Mouse (Mus musculus): ENCODE measurements around the gene Mtus2. TPM values are rescaled to one million over a fixed set of nuclear protein-coding genes. Genes with fewer than 3 reads are reported as not detected.

Mtus2 gene
- polyA plus RNA-seq, 1 experiment from 2014 or later = 15.8 TPM

DNA sequence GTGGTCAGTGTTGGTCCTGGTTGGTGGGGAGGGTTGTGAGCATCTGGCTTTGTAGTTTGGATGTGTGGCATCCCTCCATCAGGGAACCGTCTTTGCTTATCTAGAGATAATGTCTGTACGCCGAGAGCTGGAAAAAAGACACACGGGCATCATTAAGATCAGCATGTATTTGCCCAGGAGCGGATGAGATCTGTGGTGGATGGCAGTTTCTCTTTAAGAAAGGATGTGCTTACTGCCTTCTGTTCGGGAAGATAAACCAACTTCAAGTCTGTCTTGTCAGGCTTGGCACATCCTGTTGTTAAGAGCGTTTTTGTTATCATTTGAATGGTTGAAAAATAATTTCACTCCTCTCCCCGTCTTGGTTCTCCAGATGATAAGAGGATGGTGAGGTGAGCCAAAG, 58.3 kb downstream of the Mtus2 start:
- WGBS = 55% methylated on average over 8 of the region's 8 CpGs
- H3K4me2 ChIP-seq (replicated peaks; ENCODE audit: low read depth) = no peak overlapping the region
- H3K9ac ChIP-seq (ENCODE audit: low read depth, low read length) = no peak overlapping the region
- ATAC-seq = no peak
- no peaks in the 10 kb centered on the region for H3K36me3 ChIP-seq (ENCODE audit: control insufficient read depth, insufficient read depth)
- no peak overlapping the region for H3K27ac ChIP-seq (ENCODE audit: low read depth, low read length)
- H3K4me1 ChIP-seq (replicated peaks; ENCODE audit: control insufficient read depth, insufficient read depth, low read length) = 0 out of 2 replicates have a peak, but pooled peaks cover 2% of the 10 kb centered on the region
- no peaks in the 10 kb centered on the region for H3K9me3 ChIP-seq (ENCODE audit: control insufficient read depth)
- TF ChIP-seq CTCF (IDR thresholded peaks at IDR 0.05; ENCODE audit: low read depth) = no peak
- H3K4me3 ChIP-seq (ENCODE audit: low read depth, low read length) = no peak overlapping the region
- H3K27me3 ChIP-seq (replicated peaks; ENCODE audit: control insufficient read depth, insufficient read depth, low read length) = no peaks in the 10 kb centered on the region

DNA sequence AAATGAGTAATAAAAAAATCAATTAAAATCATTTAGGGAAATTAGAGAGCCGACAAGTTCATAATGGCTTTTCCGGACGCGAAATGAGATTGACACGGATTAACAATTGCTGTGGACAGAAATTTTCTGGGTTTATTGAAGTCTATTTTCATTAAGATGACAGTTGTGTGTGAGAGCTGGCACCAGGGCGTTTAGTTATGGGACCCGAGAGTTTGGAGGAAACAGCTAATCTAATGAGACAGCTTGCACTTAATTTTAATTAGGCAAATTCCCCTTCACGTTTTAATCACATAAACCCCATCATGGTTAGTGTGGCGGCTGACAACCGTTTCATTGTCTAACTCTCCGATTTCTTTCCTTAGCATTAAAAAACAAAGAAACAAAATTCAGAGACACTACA, 60.3 kb downstream of the Mtus2 start:
- WGBS = 94% methylated on average over 11 of the region's 11 CpGs
- Histone ChIP-seq H3K9ac (ENCODE audit: low read depth, low read length) (no peak overlapping the region), H3K4me3 (ENCODE audit: low read depth, low read length) (no peak overlapping the region), H3K27me3 (replicated peaks; ENCODE audit: control insufficient read depth, insufficient read depth, low read length) (no peaks in the 10 kb centered on the region), H3K36me3 (ENCODE audit: control insufficient read depth, insufficient read depth) (no peaks in the 10 kb centered on the region), H3K4me1 (replicated peaks; ENCODE audit: control insufficient read depth, insufficient read depth, low read length) (0 out of 2 replicates have a peak, but pooled peaks cover 2% of the 10 kb centered on the region), H3K9me3 (ENCODE audit: control insufficient read depth) (no peaks in the 10 kb centered on the region), H3K4me2 (replicated peaks; ENCODE audit: low read depth) (no peak overlapping the region), H3K27ac (ENCODE audit: low read depth, low read length) (no peak overlapping the region)
- no peak for ATAC-seq
- no peak for TF ChIP-seq CTCF (IDR thresholded peaks at IDR 0.05; ENCODE audit: low read depth)

DNA sequence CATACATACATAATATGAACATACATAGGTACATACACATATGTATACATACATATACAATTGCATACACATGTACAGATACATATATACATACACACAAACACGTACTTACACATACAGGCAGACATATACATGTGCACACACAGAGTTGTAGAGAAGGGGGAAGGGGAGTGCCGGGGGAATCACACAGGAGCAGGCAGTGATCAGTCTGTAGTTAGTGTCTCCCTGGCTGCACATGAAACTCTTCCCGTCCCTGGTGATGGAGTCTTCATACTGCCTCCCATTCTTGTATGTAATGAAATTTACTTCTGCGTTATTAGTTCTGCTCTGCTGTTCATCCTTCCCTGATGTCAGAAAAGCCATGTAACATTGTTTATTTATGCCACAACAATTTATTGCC, 65.7 kb downstream of the Mtus2 start:
- H3K4me3 ChIP-seq (ENCODE audit: low read depth, low read length) = no peak overlapping the region
- H3K9ac ChIP-seq (ENCODE audit: low read depth, low read length) = no peak overlapping the region
- H3K4me2 ChIP-seq (replicated peaks; ENCODE audit: low read depth) = no peak overlapping the region
- TF ChIP-seq CTCF (IDR thresholded peaks at IDR 0.05; ENCODE audit: low read depth) = no peak
- H3K27me3 ChIP-seq (replicated peaks; ENCODE audit: control insufficient read depth, insufficient read depth, low read length) = no peaks in the 10 kb centered on the region
- no peaks in the 10 kb centered on the region for H3K36me3 ChIP-seq (ENCODE audit: control insufficient read depth, insufficient read depth)
- no peak overlapping the region for H3K27ac ChIP-seq (ENCODE audit: low read depth, low read length)
- 67% methylated on average over 4 of the region's 4 CpGs for WGBS
- no peaks in the 10 kb centered on the region for H3K9me3 ChIP-seq (ENCODE audit: control insufficient read depth)
- ATAC-seq = no peak
- H3K4me1 ChIP-seq (replicated peaks; ENCODE audit: control insufficient read depth, insufficient read depth, low read length) = no peaks in the 10 kb centered on the region

DNA sequence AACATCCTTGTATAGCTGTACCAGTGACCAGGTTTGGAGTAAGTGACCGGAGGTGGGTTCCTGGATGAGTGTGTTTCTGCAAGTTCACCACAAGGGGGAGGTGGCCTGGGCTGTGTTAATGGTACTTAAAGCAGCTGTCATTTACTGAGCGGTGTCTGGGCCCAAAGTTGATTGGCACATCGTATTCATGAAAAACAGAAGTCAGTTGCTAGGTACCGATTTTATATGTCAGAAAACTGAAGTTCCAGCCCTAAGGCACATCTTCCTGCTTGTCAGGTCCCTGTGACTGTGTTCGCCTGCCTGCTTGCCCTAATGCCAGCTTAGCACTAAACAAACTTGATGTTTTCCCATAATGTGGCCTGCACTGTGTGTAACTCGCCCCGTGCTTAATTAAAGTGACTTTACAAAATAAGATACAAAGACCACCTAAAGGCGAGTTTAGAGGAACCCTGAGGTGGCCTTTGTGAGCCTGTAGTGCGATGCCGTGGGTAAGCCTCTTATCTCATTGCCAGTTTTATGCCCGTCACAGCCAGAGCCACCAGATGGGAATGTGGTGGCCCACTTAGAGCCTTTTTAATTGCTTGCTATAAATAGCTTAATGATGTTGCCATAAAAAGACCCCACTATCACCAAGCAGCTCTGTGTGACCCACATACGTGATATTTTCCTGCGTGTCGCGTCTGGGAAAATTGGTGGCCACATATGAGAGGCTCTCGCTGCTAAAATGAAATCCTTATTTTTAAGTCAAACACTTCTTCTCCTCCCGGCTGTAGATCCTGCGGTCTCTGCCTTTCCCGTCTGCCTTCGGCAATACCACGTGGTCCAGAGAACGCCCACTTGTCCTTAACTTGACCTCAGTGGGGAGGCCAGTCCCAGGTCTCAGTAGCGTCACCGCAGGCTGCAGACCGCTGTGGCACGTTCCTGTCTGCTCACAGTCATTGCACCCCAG, 69.6 kb downstream of the Mtus2 start:
- Histone ChIP-seq H3K9ac (ENCODE audit: low read depth, low read length) (no peak overlapping the region), H3K4me3 (ENCODE audit: low read depth, low read length) (no peak overlapping the region), H3K36me3 (ENCODE audit: control insufficient read depth, insufficient read depth) (no peaks in the 10 kb centered on the region), H3K4me1 (replicated peaks; ENCODE audit: control insufficient read depth, insufficient read depth, low read length) (no peaks in the 10 kb centered on the region), H3K9me3 (ENCODE audit: control insufficient read depth) (no peaks in the 10 kb centered on the region), H3K4me2 (replicated peaks; ENCODE audit: low read depth) (no peak overlapping the region), H3K27me3 (replicated peaks; ENCODE audit: control insufficient read depth, insufficient read depth, low read length) (no peaks in the 10 kb centered on the region), H3K27ac (ENCODE audit: low read depth, low read length) (no peak overlapping the region)
- TF ChIP-seq CTCF (IDR thresholded peaks at IDR 0.05; ENCODE audit: low read depth) = peak; percentile 54
- no peak for ATAC-seq
- WGBS = 67% methylated on average over 26 of the region's 26 CpGs

- Histone ChIP-seq H3K4me1 (replicated peaks; ENCODE audit: control insufficient read depth, insufficient read depth, low read length) (no peaks in the 10 kb centered on the region), H3K9ac (ENCODE audit: low read depth, low read length) (no peak overlapping the region), H3K27ac (ENCODE audit: low read depth, low read length) (no peak overlapping the region), H3K4me3 (ENCODE audit: low read depth, low read length) (no peak overlapping the region), H3K4me2 (replicated peaks; ENCODE audit: low read depth) (no peak overlapping the region), H3K36me3 (ENCODE audit: control insufficient read depth, insufficient read depth) (no peaks in the 10 kb centered on the region), H3K27me3 (replicated peaks; ENCODE audit: control insufficient read depth, insufficient read depth, low read length) (no peaks in the 10 kb centered on the region), H3K9me3 (ENCODE audit: control insufficient read depth) (no peaks in the 10 kb centered on the region)
- ATAC-seq = no peak
- WGBS = 76% methylated on average over 13 of the region's 13 CpGs
- TF ChIP-seq CTCF (IDR thresholded peaks at IDR 0.05; ENCODE audit: low read depth) = no peak
These were observed 70.9 kb downstream of the Mtus2 start for GRCm38 (mm10) chr5:148027985-148028384.

DNA sequence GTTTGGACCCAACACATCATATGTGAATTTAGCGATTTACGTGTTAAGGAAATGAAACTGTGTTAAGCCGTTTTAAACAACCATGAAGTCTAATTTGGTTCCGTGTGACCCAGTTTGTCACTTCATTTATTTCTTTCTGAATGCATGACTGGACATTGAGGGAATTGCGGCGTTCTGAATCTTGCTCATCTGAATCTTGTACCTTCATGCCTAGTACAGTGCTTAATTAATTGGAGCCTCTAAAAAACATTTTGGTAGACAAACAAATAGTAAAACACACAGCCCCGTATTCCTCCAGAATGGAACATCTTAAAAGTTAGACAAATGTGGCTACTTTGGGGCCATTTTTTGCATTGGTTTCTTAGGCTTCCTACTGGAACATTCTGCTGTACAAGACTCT, 84.5 kb downstream of the Mtus2 start:
- Histone ChIP-seq H3K27me3 (replicated peaks; ENCODE audit: control insufficient read depth, insufficient read depth, low read length) (no peaks in the 10 kb centered on the region), H3K4me2 (replicated peaks; ENCODE audit: low read depth) (no peak overlapping the region), H3K9ac (ENCODE audit: low read depth, low read length) (no peak overlapping the region), H3K9me3 (ENCODE audit: control insufficient read depth) (peaks cover 6% of the 10 kb centered on the region), H3K4me3 (ENCODE audit: low read depth, low read length) (no peak overlapping the region), H3K4me1 (replicated peaks; ENCODE audit: control insufficient read depth, insufficient read depth, low read length) (no peaks in the 10 kb centered on the region), H3K27ac (ENCODE audit: low read depth, low read length) (no peak overlapping the region), H3K36me3 (ENCODE audit: control insufficient read depth, insufficient read depth) (no peaks in the 10 kb centered on the region)
- ATAC-seq = no peak
- no peak for TF ChIP-seq CTCF (IDR thresholded peaks at IDR 0.05; ENCODE audit: low read depth)
- 95% methylated on average over 7 of the region's 7 CpGs for WGBS

Measured in intestine, postnatal 0 days (tissue).